Mouse (Mus musculus) midbrain, embryonic 11.5 days (tissue): Measurements from ENCODE around the gene Ceacam5. TPM values are rescaled to one million over a fixed set of nuclear protein-coding genes. Genes with fewer than 3 reads are reported as not detected.

Experiments
- ATAC-seq: fragments of 200-750 bp; cut with Nextera tagmentation; 2 replicates; pipeline ENCODE4 v1.8.0; 2017; ENCODE audit warnings: moderate TSS enrichment, moderate library complexity; ENCODE audit not compliant: low FRiP score
- DNase-seq: peaks from one replicate; pipeline ENCODE4 v3.0.0; 2015; ENCODE audit warnings: low spot score; ENCODE audit errors: missing footprints
- H3K27ac ChIP-seq: fragments of 300-500 bp; sonication (generic); 2 replicates; pipeline ENCODE4 v1.5.1; 2014; ENCODE audit warnings: low read depth, low read length
- H3K27me3 ChIP-seq: fragments of 300-500 bp; sonication (generic); 2 replicates; pipeline ENCODE4 v1.6.1; 2014; ENCODE audit warnings: mild to moderate bottlenecking, low read length, moderate library complexity, mixed read lengths; ENCODE audit not compliant: control insufficient read depth, insufficient read depth
- H3K36me3 ChIP-seq: fragments of 300-500 bp; sonication (generic); 2 replicates; pipeline ENCODE4 v1.6.1; 2014; ENCODE audit warnings: mild to moderate bottlenecking, low read length, moderate library complexity, mixed read lengths; ENCODE audit not compliant: control insufficient read depth, insufficient read depth
- H3K4me1 ChIP-seq: fragments of 300-500 bp; sonication (generic); 2 replicates; pipeline ENCODE4 v1.6.1; 2014; ENCODE audit warnings: low read length; ENCODE audit not compliant: control insufficient read depth, insufficient read depth
- H3K4me2 ChIP-seq: fragments of 300-500 bp; sonication (generic); 2 replicates; pipeline ENCODE4 v1.6.1; 2014; ENCODE audit warnings: mild to moderate bottlenecking, moderate library complexity
- H3K4me3 ChIP-seq: fragments of 300-500 bp; sonication (generic); 2 replicates; pipeline ENCODE4 v1.5.1; 2014; ENCODE audit warnings: low read depth, low read length
- H3K9ac ChIP-seq: fragments of 300-500 bp; sonication (generic); 2 replicates; pipeline ENCODE4 v1.6.1; 2014; ENCODE audit warnings: low read length
- H3K9me3 ChIP-seq: fragments of 300-500 bp; sonication (generic); 2 replicates; pipeline ENCODE4 v1.6.1; 2016; ENCODE audit warnings: low read length; ENCODE audit not compliant: control insufficient read depth
- WGBS: fragments of 180-500 bp; shearing (Covaris S2); extraction: QIAGEN DNeasy Blood & Tissue Kit; methylation state at CpG from one replicate; pipeline ENCODE4 v1.1.7; 2014; 5-methylcytosine and 5-hydroxymethylcytosine counted together
- polyA plus RNA-seq: library from polyadenylated mRNA; unstranded; fragments of >200 nt; fragmentation: Nextera tagmentation; extraction: Ambion mirVana; gene quantifications from 2 replicates; pipeline ENCODE4 v1.2.1, GENCODE M21; 2014

Gene Ceacam5
- not detected in 2 replicates for polyA plus RNA-seq

GRCm38 (mm10) chr7:17712938-17713337, at the start of gene Ceacam5:
Gene Ceacam5, plus strand, starts transcription at chr7:17713238.
- Histone ChIP-seq H3K9ac (no peak within 1 kb of the TSS), H3K36me3 (no peaks in the 10 kb centered on the region), H3K27ac (no peak within 1 kb of the TSS), H3K4me2 (no peak within 1 kb of the TSS), H3K9me3 (peaks cover 21% of the 10 kb centered on the region), H3K4me3 (no peak within 1 kb of the TSS), H3K27me3 (no peaks in the 10 kb centered on the region), H3K4me1 (no peaks in the 10 kb centered on the region)
- DNase-seq (no peak), ATAC-seq (no peak)
- WGBS, result 46% methylated on average over 1 of the region's 1 CpGs

Other genes starting within 250 kb of the Ceacam5 start
- not detected in 2 replicates for gene Ceacam14, start 99.4 kb downstream of the Ceacam5 start, polyA plus RNA-seq
- gene Gm5155, start 158.5 kb downstream of the Ceacam5 start, polyA plus RNA-seq, result not detected in 2 replicates